Mouse (Mus musculus) ES-Bruce4 (cell line): ENCODE data around the gene Kcnd3.

Experiments
- CTCF ChIP-seq: IDR thresholded peaks from one replicate; pipeline ENCODE4 v1.8.1; 2011; ENCODE audit warnings: low read depth, low read length
- POLR2A ChIP-seq: IDR thresholded peaks from one replicate; pipeline ENCODE4 v1.8.1; 2011; ENCODE audit warnings: low read length; ENCODE audit not compliant: insufficient read depth

GRCm38 (mm10) chr3:105675932-105676331 is 223.8 kb downstream of the Kcnd3 start:
- TF ChIP-seq CTCF (no peak), POLR2A (no peak)
